Mouse (Mus musculus) olfactory bulb, adult 2 months (tissue): ENCODE data around the gene 4921511M17Rik. TPM values are rescaled to one million over a fixed set of nuclear protein-coding genes. Genes with fewer than 3 reads are reported as not detected.
"Not testable (repeated sequence)": the region's sequence is repeated elsewhere in the genome, so short reads cannot be mapped to it uniquely, and the experiment has no call there.

Experiments used
- H3K27ac ChIP-seq: fragments of 200-500 bp; 2 replicates; pipeline ENCODE4 v1.5.1; 2012; ENCODE audit warnings: low read depth, low read length; ENCODE audit not compliant: insufficient read depth
- H3K4me1 ChIP-seq: fragments of 200-500 bp; 2 replicates; pipeline ENCODE4 v1.6.1; 2012; ENCODE audit warnings: low read length; ENCODE audit not compliant: control insufficient read depth, insufficient read depth
- H3K4me3 ChIP-seq: fragments of 200-500 bp; 2 replicates; pipeline ENCODE4 v1.5.1; 2012; ENCODE audit warnings: mild to moderate bottlenecking, low read depth, low read length, moderate library complexity; ENCODE audit not compliant: insufficient read depth
- CTCF ChIP-seq: fragments of 200-500 bp; IDR thresholded peaks from 2 replicates; pipeline ENCODE4 v1.5.1; 2012; ENCODE audit warnings: low read depth, mild to moderate bottlenecking, low read length, moderate library complexity; ENCODE audit not compliant: insufficient read depth
- POLR2A ChIP-seq: fragments of 200-500 bp; IDR thresholded peaks from 2 replicates; pipeline ENCODE4 v1.6.1; 2012; ENCODE audit warnings: mild to moderate bottlenecking, low read depth, low read length, moderate library complexity; ENCODE audit not compliant: insufficient read depth
- WGBS: fragments of 180-500 bp; shearing (Covaris S2); methylation state at CpG from one replicate; pipeline ENCODE4 v1.1.7; 2018; 5-methylcytosine and 5-hydroxymethylcytosine counted together
- polyA plus RNA-seq: library from polyadenylated mRNA; stranded (reverse); fragments of >200 nt; gene quantifications from 2 replicates; pipeline ENCODE4 v1.2.4, GENCODE M21; 2012; ENCODE audit warnings: low replicate concordance; ENCODE audit not compliant: missing spikeins, insufficient read depth, insufficient read length

Gene 4921511M17Rik
- polyA plus RNA-seq = not detected in 2 replicates

DNA sequence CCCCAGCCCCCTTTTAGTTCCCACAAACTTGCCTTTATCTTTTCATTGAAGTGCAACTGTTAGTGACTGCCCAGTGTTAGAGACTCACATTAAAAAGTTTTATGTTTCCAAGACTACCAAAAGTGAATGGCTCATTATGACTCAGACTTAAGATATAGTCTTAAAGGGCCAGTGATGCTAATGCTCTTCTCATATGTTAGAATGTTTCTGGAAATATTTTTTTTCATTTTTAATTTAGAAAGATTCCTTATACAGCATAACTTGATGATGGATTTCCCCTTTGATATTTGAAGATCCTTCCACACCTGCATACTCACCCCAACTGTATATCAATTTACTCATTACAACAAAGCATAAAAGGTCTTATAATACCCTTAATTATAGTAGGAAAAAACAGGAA, at the start of gene 4921511M17Rik:
4921511M17Rik (minus strand) TSS at position 101 of the 400 bp plus-strand sequence.
- not testable (repeated sequence) for H3K4me1 ChIP-seq

GRCm38 (mm10) chrX:154054939-154055338, 21.3 kb upstream of the 4921511M17Rik start, which contains the start of gene Gm10057:
Gm10057 (minus strand) TSS chrX:154055039.
- not testable (repeated sequence) for H3K27ac ChIP-seq, H3K4me3 ChIP-seq, H3K4me1 ChIP-seq

More for the DNA sequence above, at the start of gene 4921511M17Rik:
- H3K27ac ChIP-seq, H3K4me3 ChIP-seq: not testable (repeated sequence)

DNA sequence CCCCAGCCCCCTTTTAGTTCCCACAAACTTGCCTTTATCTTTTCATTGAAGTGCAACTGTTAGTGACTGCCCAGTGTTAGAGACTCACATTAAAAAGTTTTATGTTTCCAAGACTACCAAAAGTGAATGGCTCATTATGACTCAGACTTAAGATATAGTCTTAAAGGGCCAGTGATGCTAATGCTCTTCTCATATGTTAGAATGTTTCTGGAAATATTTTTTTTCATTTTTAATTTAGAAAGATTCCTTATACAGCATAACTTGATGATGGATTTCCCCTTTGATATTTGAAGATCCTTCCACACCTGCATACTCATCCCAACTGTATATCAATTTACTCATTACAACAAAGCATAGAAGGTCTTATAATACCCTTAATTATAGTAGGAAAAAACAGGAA, 21.1 kb downstream of the 4921511M17Rik start, which contains the start of gene Samt1:
Samt1 (minus strand) TSS at position 101 of the 400 bp plus-strand sequence.
- not testable (repeated sequence) for H3K27ac ChIP-seq, H3K4me3 ChIP-seq, H3K4me1 ChIP-seq

DNA sequence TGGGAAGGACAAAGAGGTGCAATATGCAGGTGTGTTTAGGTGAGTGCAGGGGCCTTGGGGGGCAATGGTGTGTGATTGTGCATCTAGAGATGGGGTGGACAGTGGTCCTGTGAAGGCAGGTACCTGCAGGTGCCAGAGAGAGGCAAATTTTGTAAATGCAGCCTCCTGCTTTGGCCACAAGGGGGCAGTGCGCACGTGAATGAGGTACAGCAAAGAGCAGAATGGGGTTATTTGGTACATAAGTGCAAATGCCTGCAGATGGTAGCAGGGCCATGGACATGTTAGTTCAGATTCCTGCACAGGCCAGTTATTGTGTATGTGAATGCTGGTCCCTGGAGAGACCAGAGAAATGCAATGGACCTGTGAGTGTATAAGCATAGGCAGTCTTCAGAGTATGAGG, 56.7 kb downstream of the 4921511M17Rik start:
- not testable (repeated sequence) for H3K4me3 ChIP-seq, H3K27ac ChIP-seq, H3K4me1 ChIP-seq
- no CpG with 5 or more reads among the region's 2 CpGs for WGBS

GRCm38 (mm10) chrX:153976467-153976866, 57.2 kb downstream of the 4921511M17Rik start:
- H3K27ac ChIP-seq, H3K4me3 ChIP-seq, H3K4me1 ChIP-seq: not testable (repeated sequence)
- WGBS = 16% methylated on average over 4 of the region's 4 CpGs

DNA sequence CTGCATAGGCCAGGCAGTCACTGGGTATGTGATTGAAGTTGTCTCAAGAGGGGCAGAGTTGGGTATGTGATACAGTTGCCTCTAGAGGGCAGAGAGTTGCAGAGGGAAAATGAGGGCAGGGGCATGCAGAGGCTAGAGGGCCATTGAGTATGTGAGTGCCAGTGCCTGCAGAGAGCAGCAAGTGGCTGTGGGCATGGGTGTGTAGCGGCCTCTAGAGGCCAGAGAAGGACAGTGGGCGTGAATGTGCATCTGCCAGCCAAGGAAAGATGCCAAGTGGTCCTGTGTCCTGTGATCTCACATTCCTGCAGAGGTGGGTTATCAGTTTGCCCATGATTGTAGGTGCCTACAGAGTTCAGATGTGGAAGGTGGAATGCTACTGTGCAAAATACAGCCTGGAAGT, 59.2 kb downstream of the 4921511M17Rik start:
- H3K4me3 ChIP-seq = no peak overlapping the region
- WGBS = 21% methylated on average over 2 of the region's 2 CpGs
- TF ChIP-seq CTCF (no peak), POLR2A (no peak)
- H3K4me1 ChIP-seq = no peaks in the 10 kb centered on the region
- no peak overlapping the region for H3K27ac ChIP-seq

Other genes starting within 250 kb of the 4921511M17Rik start
- not detected in 2 replicates for gene Spin2c, start 201.6 kb downstream of the 4921511M17Rik start, polyA plus RNA-seq
- not detected in 2 replicates for gene Samt1, start 21.2 kb downstream of the 4921511M17Rik start, polyA plus RNA-seq
- not detected in 2 replicates for gene Gm10057, start 21.2 kb upstream of the 4921511M17Rik start, polyA plus RNA-seq
- not detected in 2 replicates for gene Gm15140, start 86.9 kb upstream of the 4921511M17Rik start, polyA plus RNA-seq